Mouse (Mus musculus) left cerebral cortex, postnatal 4 days (tissue): ENCODE measurements at regions not wholly inside any gene's neighbourhood (a gene's known extent, or its start where the extent isn't known, plus 50 kb on each side); places are given as distances from the start of the nearest gene placed in this dataset.

Experiments used
- DNase-seq: peaks from one replicate; pipeline ENCODE4 v3.0.0-alpha.2; 2022
- intact Hi-C: fragments of 180-260 bp; cut with DNase I; formaldehyde crosslinking; loops from one replicate; pipeline ENCODE4 v1.15.1; 2025

DNA sequence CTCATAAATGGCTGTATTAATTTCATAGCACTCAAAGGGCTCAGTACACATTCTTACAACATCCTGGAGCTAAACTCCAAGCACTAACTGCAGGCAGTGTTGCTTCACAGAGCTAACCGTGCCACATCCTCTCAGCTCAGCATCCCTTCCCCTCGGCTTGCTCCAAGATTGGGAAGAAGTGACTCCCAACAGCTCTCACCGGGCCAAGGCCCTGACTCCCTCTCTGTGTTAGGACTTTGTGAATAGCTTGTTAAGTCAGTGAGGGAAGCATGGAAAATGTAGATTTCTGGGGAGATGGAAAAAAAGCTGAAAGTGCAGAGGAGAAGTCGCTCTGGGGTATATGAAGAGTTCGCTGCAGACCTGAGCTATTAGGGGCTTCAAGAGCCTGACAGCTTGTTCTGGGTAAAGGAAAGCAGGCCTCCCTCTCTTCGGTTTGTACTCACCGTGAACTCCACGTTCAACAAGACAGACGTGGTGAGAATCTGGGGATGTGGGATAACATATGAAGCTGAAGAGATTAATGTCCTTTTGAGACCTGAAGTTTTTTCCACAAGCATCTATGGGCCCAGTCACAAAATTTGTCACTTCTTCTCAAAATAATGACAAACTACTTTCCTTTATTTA lies 213.5 kb upstream of the Sfrp2 start:
- no peak for DNase-seq
- intact Hi-C loops, result no loop called here

DNA sequence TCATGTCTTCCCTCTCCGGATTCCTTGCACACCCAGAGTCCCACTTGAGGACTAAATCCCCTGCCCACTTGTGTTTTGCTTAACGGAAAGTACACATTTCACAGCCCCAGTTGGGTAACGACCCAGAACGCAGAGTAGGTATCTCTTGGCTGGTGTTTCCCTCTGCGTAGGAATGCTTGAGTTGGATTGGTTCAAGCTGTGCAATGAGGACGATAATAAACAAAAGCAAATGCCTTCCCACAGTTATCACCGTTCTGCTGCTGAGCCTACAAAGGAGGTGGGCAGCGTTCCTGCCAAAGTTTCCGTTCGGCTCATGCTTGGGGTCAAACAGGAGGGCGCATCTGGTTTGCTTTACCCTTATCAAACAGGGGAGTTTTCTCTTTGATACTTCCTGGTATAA lies 212.3 kb upstream of the Sfrp2 start:
- no peak for DNase-seq
- intact Hi-C loops, result no loop called here

DNA sequence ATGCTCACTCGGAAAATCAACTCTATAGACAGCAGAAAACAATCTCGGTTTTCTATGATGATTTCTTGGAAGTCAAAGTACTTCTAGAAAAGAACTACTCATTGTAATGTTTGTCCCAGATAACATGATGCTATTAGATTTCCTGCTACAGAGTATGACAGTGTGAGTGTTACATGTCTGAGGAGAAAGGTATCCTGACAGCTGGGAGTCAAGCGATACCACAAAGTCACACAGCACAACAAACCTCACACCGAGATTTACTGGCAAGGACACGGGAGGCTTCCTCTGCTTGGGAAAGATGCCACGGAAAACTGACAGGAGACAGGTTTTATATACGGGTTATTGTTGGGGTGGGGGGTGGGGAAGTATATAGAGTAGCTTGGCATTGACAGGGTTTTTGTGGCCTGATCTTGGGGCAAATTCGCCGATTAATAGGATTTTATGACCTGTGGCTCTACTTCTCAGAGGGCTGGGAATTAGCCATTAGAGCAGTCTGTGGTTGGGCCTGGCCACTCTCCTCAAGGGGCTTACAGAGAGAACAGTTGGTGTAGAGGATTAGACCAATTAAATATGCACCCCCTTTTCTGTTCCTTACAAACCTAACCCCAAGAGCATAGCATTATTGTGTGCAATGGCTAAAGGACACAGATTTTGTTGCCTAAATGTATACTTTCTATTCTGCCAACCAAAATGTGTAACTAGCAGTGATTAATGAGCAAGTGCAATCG lies 209.2 kb upstream of the Sfrp2 start:
- intact Hi-C loops, result no loop called here

DNA sequence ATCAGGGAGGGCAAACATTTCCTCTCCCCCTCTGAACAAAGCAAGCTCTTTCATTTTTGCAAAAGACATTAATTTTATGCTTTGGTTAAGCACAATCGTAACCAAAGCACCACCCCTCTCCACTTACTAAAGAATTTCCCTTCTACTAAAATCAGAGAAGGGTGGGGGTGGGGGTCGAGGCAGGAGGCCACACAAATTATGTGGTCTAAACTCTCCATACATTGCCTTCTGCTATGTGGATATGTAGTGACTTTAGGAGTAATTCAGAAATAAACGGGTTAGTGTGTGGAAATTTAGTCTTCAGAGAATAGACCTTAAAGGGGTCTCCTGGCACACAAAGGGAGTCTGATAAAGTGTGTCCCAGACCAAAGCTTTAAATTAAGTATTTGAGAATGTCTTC lies 204.1 kb upstream of the Sfrp2 start:
- intact Hi-C loops, result no loop called here

More for the DNA sequence above, 209.2 kb upstream of the Sfrp2 start:
- DNase-seq, result no peak

DNA sequence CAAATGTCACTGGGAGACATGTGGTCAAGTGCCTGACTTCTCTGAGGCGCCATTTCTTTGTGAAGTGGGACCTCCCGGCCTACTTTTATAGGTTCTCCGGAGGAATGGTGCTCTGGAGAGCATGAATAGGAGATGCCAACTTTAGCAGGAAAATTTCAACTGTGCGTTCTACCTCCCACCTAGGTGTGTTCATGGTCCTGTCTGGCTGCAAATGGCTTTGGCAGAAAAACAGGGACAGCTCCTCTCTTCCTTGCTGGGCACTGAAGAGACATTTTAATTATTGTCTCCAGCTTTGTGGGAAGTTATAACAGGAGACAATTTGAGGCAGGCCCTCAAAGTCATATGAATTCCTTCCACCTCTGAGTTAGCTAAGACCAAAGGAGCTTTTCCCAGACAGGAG lies 190.6 kb upstream of the Sfrp2 start:
- no peak for DNase-seq
- intact Hi-C loops, result no loop called here

More for the DNA sequence above, 204.1 kb upstream of the Sfrp2 start:
- no peak for DNase-seq

DNA sequence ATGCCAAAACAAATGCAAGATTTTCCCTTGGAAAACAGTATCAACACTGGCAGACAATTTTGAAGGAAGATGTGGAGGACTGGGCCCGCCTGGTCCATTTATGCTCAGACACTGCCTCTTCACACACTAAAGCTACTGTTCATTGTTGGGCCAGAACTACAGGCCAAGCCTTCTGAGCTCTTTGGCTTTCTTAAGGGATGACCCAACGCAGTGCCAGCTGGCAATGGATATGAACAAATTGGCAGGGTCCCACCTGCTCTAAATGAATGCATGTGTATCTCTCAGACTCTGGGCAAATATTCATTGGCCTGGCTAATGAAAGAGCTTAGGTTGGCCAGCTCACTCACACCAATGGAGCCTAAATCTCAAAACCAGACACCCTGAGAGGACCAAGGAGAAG lies 190.0 kb upstream of the Sfrp2 start:
- peak; percentile 77 for DNase-seq
- intact Hi-C loops, result no loop called here

DNA sequence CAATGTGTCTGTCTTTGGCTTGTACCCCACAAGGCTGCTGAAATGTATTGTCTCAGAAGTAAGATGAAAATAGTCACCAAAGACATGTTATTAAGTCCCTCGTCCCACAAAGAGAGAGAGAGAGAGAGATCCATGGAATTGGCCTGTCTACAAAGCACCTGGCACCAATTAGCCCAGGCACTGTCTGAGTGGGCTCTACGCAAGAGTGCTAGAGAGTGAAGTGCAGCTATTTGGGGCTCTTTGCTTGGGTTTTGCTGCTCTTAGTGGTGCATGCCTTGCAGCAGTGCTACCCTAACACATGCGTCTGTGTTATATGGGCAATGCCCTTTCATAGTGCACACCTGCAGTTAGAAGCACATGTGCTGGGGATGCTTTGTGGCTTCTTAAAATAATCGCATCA lies 185.4 kb upstream of the Sfrp2 start:
- DNase-seq, result no peak
- intact Hi-C loops, result no loop called here

DNA sequence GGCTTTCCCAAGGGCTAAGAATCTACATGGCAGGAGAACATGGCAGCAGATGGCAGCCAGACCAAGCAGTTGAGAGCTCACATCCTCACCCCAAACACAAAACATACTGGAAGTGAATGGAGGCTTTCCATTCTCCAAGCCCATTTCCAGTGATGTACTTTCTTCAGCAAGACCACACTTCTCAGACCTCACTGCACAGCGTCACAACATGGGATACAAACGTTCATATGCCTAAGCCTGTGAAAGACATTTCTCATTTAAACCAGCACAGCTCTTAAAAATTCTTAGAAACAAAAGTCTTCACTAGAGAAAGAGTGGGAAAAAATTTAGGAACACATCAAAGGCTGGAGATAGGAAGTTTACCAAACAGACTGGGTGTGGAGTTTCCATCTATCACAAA lies 183.9 kb upstream of the Sfrp2 start:
- intact Hi-C loops, result no loop called here
- DNase-seq, result no peak

DNA sequence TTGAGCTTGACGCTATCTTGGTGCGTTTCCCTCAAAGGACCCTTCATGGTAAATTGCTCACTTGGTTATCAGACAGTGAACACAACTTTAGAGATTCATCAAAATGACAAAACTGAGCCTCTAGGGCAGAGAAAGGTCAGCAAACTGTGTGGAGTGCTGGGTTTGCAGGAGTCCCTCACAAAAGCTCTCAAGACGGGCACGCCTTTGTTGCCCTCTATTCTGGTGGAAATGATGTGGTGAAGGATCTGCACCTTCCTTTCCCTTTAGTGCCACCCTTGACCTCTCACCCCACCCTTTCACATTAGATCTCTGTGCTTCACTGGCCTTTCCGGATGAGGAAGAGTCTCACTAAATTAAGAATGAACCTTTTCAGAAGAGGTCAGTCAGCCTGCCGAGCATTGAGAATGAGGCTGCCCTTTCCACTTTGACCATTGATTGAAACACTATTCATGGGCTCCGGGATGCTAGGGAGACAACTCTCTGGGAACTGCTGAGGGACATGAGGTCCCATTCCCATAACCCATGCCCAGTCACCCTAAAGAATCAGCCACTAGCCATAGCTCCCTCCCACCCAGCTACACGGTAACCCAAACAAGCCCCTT lies 182.9 kb upstream of the Sfrp2 start:
- intact Hi-C loops, result no loop called here
- DNase-seq, result no peak

DNA sequence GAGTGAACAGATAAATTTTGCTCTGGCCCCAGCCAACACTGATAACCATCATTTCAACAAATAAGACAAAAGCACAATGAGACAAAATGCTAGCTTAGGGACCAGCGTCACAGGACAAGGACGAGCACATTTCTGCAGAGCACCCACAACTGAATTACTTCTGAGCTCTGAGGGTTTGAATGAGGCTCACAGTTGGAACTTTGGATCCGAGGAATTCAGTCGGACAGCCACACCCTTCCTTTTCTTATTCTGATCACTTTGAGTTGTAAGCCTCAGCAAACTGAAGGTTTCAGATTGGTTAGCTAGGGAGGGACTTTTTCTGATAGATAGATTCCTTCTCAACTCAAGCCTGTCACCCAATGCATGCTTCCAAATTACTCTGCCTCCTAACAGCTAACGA lies 180.0 kb upstream of the Sfrp2 start:
- intact Hi-C loops, result no loop called here
- DNase-seq, result no peak

DNA sequence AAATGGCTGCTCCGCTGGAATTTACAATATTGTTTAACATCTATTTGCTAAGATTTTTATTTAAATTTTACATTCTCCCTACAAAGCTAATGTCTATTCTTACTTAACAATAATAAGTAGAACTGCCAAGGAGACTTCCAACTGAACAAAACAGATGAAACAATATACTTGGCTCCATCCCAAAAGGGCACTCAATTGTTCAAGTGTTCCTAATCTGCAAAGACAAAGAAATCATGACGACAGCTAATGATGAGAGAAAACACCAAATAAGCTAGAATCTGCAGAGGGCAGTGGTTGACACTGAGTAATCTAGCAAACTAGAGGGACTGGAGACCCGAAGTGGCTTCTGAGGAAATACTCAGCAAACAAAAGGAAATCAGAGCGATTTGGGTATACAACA lies 179.6 kb upstream of the Sfrp2 start:
- no peak for DNase-seq
- intact Hi-C loops, result no loop called here

DNA sequence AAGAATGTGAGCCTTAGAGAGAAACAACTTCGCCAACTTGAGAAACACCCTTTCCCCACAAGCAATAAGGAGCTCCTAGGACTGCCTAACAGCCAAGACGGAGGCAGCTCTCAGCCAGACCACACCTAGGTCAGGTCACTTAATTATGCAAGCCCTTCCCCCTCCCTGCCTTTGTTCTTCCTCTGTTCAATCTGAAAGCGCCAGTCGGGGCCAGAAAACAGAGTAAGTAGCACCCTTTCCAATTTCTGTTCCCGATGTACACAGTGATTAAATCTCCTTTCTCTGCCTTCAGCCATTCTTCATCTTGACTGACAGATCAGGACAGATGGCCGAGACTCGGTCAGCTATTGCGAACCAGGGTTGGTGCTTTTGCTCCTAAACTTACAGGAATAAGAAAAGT lies 177.0 kb upstream of the Sfrp2 start:
- DNase-seq, result no peak
- intact Hi-C loops, result no loop called here

DNA sequence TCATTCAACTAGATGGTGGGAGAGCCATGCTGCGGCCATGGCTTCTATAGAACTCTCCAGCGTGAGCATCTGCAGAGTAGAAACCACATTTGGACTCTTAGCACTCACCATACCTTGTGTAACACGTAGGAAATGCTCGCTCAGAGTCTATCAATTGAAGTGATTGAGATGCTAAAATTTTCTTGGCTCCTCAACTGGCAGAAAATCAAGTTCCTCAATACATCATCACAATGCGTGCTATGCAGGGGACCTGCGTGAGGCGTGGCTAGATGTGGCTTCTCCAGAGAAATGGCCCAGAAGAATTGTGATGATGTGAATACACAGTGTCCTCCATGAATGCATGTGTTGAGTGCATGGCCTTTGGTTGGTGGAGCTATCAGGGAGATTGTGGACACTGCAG lies 174.9 kb upstream of the Sfrp2 start:
- intact Hi-C loops, result no loop called here
- DNase-seq, result no peak

DNA sequence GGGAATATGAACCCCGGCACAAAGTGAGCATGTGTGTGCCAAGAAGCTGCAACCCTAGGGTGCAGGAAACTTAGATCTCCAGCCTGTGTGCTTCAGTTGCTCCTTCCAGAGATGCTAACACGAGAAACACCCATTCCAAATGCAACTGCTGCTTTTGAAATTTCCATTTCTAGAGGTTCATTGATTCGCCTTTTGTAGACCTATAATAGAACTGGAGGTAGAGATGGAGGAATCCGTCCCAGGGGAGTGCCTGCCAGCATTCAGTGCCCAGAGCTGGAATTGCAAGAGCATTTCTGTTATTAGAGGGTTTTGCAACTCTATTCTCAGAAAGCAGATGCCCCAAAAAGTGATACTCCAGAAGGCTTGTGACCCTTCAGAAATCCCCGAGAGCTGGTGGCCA lies 172.8 kb upstream of the Sfrp2 start:
- no peak for DNase-seq
- intact Hi-C loops, result no loop called here

DNA sequence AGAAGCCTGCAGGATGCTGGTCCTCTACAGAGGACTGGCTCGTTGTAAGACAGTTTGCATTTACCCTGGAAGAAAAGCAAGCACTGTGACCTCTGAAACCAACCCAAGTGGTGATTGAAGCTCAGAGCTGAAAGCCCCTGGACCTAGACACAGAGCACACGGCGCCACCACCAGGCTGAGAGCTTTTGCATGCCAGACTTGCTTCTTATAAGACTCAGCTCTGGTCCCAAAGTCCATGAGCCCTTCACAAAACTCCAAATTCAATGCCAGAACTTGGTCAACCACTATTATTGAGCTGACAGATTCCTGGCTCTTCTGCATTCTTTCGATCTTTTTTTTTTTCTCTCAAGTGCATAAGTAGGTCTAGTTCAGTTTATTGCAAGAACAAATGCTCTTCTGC lies 164.6 kb upstream of the Sfrp2 start:
- peak; percentile 8 for DNase-seq

DNA sequence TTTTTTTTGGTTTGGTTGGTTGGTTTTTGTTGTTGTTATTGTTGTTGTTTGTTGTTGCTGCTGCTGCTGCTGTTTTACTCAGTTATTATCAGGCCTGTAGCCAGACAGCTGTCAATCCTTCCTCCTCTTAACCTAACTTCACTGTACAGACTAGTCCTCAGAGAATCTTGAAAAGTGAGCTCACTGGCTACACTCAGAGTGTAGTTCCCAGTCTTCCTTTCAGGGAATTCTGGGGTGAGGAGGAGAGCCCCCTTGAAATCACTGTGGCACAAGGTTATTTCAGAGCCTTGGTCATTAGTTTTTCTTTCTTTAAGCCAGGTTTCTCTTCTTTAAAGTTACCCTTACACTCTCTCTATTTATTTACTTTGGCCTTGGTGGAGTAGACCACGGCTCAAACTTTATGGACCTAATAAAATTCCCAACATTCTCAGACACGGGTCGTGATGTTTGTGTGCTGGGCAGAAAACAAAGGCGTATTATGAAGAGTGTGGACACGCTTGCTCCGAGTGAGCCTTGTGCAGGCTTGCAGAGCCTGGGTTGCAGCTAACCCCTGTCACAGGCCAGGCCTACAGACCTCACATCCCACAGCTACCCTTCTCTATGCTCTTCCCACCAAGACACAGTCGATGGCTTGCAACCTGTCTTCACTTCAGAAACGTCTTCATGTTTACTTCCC lies 156.9 kb upstream of the Sfrp2 start:
- intact Hi-C loops, result no loop called here
- no peak for DNase-seq

More for the DNA sequence above, 164.6 kb upstream of the Sfrp2 start:
- intact Hi-C loops, result no loop called here

DNA sequence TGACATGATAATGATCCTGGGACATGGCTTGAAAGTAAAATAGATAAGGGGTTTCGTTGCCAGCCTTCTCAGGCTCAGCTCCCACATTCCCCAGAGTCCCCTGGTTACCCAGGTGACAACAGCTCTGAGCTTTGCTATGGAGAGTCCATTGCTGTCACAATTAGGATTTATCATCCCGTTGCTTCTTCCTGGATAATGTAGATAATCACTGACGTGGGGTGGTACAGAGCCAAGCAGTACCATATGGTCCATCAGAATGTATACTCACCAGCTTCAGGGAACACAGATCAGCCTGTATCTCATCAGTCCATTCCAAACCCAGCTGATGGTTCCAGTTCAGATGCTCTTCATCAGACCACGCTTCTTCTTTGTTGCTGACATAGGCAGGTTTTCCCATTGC lies 145.7 kb upstream of the Sfrp2 start:
- intact Hi-C loops, result no loop called here
- DNase-seq, result peak; percentile 3

DNA sequence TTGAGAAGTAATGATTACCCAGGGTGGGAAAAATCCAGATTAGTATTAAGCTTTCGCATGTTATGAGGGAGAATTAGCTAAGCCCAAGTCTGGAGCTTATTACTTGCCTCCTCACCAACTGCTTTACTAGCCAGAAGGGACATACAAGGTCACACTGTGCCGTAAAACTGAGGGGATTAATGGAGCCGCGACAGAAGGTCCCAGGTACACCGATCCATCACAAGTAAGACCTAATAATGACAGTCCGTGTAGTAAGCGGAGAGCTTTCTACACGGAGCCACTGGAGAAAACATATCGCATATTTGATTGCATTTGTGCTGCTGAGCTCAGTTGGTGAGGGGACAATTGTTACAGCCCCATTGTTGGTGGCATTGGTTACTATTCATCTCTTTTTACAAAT lies 133.1 kb upstream of the Sfrp2 start:
- intact Hi-C loops, result no loop called here
- no peak for DNase-seq

DNA sequence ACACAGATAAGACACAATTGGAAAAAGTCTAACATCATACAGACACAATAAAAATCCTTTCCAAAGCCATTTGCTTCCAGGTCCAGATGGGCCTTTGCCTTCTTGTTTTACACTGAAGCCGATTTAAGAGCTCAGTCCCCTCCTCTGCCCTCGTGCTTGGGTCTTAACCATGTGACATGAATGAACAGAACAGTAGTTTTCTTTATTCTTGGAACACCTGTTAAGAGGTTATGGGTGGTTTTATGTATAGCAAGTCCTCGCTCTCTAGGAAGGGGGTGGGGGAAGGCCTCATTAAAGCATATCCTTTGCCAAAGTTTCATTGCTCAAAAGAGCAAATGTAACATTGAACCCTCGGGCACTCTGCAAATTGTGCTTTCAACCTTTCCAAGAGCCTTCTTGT lies 125.7 kb upstream of the Sfrp2 start:
- intact Hi-C loops, result no loop called here
- DNase-seq, result no peak

DNA sequence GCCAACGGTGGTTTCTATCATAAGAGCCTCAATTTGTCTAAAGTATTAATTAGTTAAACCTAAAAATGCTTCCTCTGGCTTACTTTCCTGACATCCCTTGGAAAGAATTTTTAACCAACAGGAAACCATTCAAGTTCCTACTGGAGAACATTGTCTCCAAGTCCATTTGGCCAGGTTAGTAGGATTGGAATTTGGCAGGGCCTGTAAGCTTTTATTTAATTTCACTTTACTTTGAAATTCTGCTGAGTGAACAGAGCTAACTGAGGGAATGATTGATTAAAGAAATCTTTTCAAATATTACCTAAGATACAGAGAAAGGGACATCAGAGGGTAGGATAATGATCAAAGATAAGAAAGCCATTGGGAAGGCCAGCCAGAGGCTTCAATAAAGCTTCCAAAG lies 102.4 kb upstream of the Sfrp2 start:
- no peak for DNase-seq
- intact Hi-C loops, result no loop called here

DNA sequence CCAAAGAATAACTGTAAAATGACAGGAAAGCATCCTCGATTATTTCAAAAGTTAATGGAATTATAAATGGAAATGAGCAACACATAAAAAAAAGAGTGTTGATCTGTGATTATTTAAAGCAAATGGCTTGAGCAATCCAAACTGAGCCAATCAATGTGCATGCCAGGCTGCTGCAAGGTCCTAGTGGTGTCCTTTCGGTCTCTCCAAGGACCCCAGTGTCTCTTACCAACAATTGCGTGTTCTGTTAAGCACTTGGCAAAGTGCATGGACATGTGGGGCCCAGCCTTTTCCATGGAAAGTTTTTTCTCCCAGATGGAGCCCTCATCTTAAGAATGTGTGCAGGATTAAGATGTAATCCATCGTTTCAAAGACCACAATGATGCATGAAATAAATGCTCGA lies 90.0 kb upstream of the Sfrp2 start:
- no peak for DNase-seq
- intact Hi-C loops, result no loop called here

DNA sequence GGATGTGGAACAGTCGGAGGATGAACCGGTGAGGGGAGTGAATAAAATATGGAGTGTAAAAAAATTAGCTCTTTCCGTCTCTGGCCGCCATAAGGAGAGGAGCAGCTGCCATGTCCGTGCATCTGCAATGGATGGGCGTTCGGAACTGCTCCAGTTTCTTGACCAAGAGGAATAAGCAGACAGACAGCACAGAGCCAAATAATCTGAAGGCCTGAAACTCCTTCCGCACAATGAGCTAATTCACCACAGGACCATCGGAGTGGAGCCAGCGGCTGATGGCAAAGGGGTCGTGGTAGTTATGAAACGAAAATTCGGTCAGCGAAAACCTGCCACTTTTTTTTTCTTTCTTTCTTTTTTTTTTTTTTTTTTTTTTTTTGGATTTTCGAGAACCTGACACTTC lies 79.5 kb upstream of the Sfrp2 start:
- intact Hi-C loops, result no loop called here
- no peak for DNase-seq
